Mouse (Mus musculus) midbrain, postnatal 0 days (tissue): Measurements from ENCODE around the gene Selenoi. TPM values are rescaled to one million over a fixed set of nuclear protein-coding genes. Genes with fewer than 3 reads are reported as not detected.
A peak's percentile ranks its signal among the peaks of the same experiment; 100 is the strongest.
"Not testable (repeated sequence)": the region's sequence is repeated elsewhere in the genome, so short reads cannot be mapped to it uniquely, and the experiment has no call there.

Experiments used
- ATAC-seq: fragments of 200-750 bp; cut with Nextera tagmentation; 2 replicates; pipeline ENCODE4 v1.8.0; 2017; ENCODE audit warnings: moderate number of reproducible peaks, mild to moderate bottlenecking, moderate TSS enrichment, moderate library complexity; ENCODE audit not compliant: low FRiP score
- DNase-seq: peaks from one replicate; pipeline ENCODE4 v3.0.0-alpha.2; 2015; ENCODE audit warnings: low spot score
- H3K27ac ChIP-seq: fragments of 300-500 bp; sonication (generic); 2 replicates; pipeline ENCODE4 v1.5.1; 2014; ENCODE audit warnings: low read depth, mild to moderate bottlenecking, low read length, mixed read lengths
- H3K27me3 ChIP-seq: fragments of 300-500 bp; sonication (generic); 2 replicates; pipeline ENCODE4 v1.6.1; 2014; ENCODE audit warnings: low read length, control low read depth, mixed read lengths; ENCODE audit not compliant: insufficient read depth
- H3K36me3 ChIP-seq: fragments of 300-500 bp; sonication (generic); 2 replicates; pipeline ENCODE4 v1.6.1; 2014; ENCODE audit warnings: low read length, control low read depth, mixed read lengths; ENCODE audit not compliant: insufficient read depth
- H3K4me1 ChIP-seq: fragments of 300-500 bp; sonication (generic); 2 replicates; pipeline ENCODE4 v1.6.1; 2014; ENCODE audit warnings: mild to moderate bottlenecking, control low read depth, antibody characterized with exemption, low read length, mixed read lengths; ENCODE audit not compliant: insufficient read depth
- H3K4me2 ChIP-seq: fragments of 300-500 bp; sonication (generic); 2 replicates; pipeline ENCODE4 v1.6.1; 2014; ENCODE audit warnings: low read depth, mild to moderate bottlenecking, low read length, mixed read lengths; ENCODE audit not compliant: poor library complexity, severe bottlenecking
- H3K4me3 ChIP-seq: fragments of 300-500 bp; sonication (generic); 2 replicates; pipeline ENCODE4 v1.5.1; 2014; ENCODE audit warnings: low read depth, mild to moderate bottlenecking, low read length, moderate library complexity
- H3K9ac ChIP-seq: fragments of 300-500 bp; sonication (generic); replicated peaks from 2 replicates; pipeline ENCODE4 v1.6.1; 2014; ENCODE audit warnings: mild to moderate bottlenecking, low read length, moderate library complexity, mixed read lengths; ENCODE audit not compliant: poor library complexity, severe bottlenecking
- H3K9me3 ChIP-seq: fragments of 300-500 bp; sonication (generic); 2 replicates; pipeline ENCODE4 v1.6.1; 2016; ENCODE audit warnings: low read length, control low read depth
- CTCF ChIP-seq: IDR thresholded peaks from 2 replicates; pipeline ENCODE4 v1.5.1; 2016; ENCODE audit warnings: antibody characterized with exemption, mild to moderate bottlenecking
- WGBS: fragments of 180-500 bp; shearing (Covaris S2); extraction: QIAGEN DNeasy Blood & Tissue Kit; methylation state at CpG from one replicate; pipeline ENCODE4 v1.1.7; 2014; 5-methylcytosine and 5-hydroxymethylcytosine counted together
- polyA plus RNA-seq: library from polyadenylated mRNA; unstranded; fragments of >200 nt; fragmentation: Nextera tagmentation; extraction: Ambion mirVana; gene quantifications from 2 replicates; pipeline ENCODE4 v1.2.1, GENCODE M21; 2015
- total RNA-seq: library from RNA; depleted of rRNA; stranded (reverse); fragments of >200 nt; gene quantifications from 2 replicates; pipeline ENCODE4 v1.2.3, GENCODE M21; 2014

Selenoi gene
- total and polyA plus RNA-seq, 2 experiments from 2014 or later = 26.8 to 99.1 TPM

DNA sequence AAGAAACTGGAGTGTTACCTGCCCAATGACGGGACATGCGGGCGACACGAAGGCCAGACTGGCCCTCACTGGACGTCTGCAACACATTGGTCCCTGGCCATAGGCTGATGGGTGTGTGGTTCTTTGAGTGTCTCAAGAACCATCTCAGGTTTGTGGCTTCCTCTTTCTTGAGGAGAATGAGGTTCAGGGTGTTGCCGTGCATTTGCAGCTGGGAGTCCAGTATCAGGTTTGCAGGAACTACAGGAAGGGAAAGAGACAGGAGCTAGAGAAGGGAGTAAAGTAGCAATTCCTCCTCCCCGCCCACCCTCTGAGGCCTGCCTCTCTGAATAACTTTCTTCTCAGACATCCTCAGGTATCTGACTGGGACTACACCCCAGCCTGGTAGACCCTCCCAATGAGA, 30.2 kb upstream of the Selenoi start:
- no peak overlapping the region for H3K9ac ChIP-seq
- no peaks in the 10 kb centered on the region for H3K27me3 ChIP-seq
- 87% methylated on average over 7 of the region's 7 CpGs for WGBS
- no peaks in the 10 kb centered on the region for H3K9me3 ChIP-seq
- no peaks in the 10 kb centered on the region for H3K36me3 ChIP-seq
- H3K4me2 ChIP-seq = no peak overlapping the region
- H3K4me1 ChIP-seq = no peaks in the 10 kb centered on the region
- no peak for ATAC-seq
- no peak overlapping the region for H3K27ac ChIP-seq
- H3K4me3 ChIP-seq = no peak overlapping the region
- DNase-seq = no peak
- no peak for TF ChIP-seq CTCF

DNA sequence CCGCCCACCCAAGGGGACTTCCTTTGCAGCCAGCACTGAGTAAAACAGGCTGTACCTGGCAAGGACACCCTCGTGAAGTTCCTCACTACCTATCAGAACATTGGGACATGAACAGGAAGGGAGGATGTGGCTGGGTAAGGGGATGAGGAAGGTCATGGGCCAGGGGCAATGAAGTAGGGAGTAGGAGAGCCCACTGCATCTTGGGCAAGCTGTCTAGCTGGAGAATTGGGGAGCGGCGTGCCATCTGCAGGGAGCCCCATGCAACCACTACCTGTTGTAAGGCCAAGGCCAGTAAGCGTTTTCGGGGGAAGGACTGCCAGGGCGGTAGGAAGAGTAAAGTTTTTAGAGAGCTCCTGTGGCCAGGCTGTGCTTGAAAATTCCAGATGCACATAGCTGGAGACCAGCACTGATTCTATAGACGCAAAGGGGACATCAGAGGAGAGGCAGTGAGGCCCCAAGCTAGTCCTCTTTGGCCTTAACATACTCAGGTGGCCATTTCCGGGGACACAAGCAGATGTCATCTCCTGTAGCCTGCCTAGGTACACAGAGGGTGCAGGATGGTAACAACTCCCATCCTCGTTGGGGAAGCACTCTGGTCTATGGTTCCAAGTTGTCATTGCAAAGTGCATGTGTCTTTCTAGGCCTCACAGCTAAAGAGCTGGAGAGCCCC, 29.0 kb upstream of the Selenoi start:
- Histone ChIP-seq H3K27ac (no peak overlapping the region), H3K36me3 (no peaks in the 10 kb centered on the region), H3K27me3 (no peaks in the 10 kb centered on the region), H3K4me3 (no peak overlapping the region), H3K4me1 (no peaks in the 10 kb centered on the region), H3K9ac (no peak overlapping the region), H3K4me2 (no peak overlapping the region), H3K9me3 (no peaks in the 10 kb centered on the region)
- 86% methylated on average over 10 of the region's 10 CpGs for WGBS
- ATAC-seq (no peak), DNase-seq (no peak)
- TF ChIP-seq CTCF = no peak

DNA sequence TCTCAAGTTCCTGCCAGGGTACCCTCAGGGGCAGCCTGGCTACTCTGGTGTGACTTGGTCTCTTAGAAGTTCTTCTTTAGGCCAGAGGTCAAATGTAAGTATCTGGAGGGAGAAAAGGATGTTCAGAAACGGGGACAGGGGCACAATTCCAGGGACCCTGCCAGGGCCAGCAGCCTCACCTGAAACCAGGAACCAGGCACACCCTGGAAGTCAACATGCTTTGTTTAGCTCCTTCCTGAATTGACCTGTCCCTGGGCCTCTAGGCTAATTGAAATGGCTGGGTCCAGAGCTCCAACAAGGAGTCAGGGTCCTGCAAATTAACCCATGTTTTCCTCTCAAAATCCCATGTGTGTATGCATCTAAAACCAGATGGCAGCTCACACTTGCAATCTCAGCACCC, 27.9 kb upstream of the Selenoi start:
- Histone ChIP-seq H3K27me3 (no peaks in the 10 kb centered on the region), H3K27ac (no peak overlapping the region), H3K4me3 (no peak overlapping the region), H3K9me3 (no peaks in the 10 kb centered on the region), H3K4me1 (no peaks in the 10 kb centered on the region), H3K9ac (no peak overlapping the region), H3K4me2 (no peak overlapping the region), H3K36me3 (no peaks in the 10 kb centered on the region)
- no peak for ATAC-seq
- TF ChIP-seq CTCF = no peak
- no peak for DNase-seq
- 42% methylated on average over 1 of the region's 1 CpGs for WGBS

DNA sequence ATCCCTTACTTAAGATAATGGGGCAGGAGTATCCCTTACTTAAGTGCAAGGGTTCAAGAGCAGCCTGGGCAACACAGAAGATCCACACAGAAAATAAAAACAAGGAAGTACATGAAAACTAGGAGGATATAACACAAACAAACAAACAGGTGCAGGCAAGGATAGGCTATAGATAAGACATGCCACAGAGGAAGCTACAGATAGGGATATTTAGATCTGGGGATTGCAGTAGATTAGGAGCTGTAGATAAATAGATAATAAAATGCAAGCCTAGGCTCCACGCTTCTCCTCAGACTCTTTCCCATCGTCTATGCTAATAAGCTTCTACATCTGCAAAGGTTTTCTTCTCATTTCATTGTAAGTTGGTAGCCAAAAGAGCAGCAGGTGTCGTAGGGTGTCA, 27.3 kb upstream of the Selenoi start:
- Histone ChIP-seq H3K9me3 (no peaks in the 10 kb centered on the region), H3K27me3 (no peaks in the 10 kb centered on the region), H3K9ac (no peak overlapping the region), H3K36me3 (no peaks in the 10 kb centered on the region), H3K4me2 (no peak overlapping the region), H3K4me3 (no peak overlapping the region), H3K4me1 (no peaks in the 10 kb centered on the region), H3K27ac (no peak overlapping the region)
- WGBS = 64% methylated on average over 3 of the region's 3 CpGs
- DNase-seq = no peak
- no peak for TF ChIP-seq CTCF
- ATAC-seq = no peak

DNA sequence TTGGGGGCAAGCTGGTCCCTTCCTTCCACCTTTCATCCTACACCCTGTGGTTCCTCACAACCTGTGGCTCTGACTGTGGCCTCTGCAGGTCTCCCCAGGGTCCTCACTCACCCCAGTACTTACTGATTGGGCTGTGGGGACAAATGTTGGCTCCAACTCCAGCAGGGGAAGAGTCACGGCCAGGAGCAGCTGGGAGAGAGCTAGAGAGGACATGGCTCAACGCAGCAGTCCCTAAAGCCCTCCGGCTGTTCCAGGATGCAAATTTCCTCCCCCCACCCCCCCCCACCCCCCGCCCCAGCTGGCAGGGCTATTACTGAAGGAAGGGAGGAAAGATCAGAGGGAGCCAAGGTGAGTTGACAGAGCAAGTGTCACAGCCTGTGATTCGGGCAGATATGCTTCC, 26.9 kb upstream of the Selenoi start, which contains the start of gene Adgrf3:
Adgrf3 (minus strand) TSS at position 230 of the 400 bp plus-strand sequence.
- Histone ChIP-seq H3K4me3 (no peak within 1 kb of the TSS), H3K4me2 (no peak within 1 kb of the TSS), H3K4me1 (no peaks in the 10 kb centered on the region), H3K9ac (no peak within 1 kb of the TSS), H3K9me3 (no peaks in the 10 kb centered on the region), H3K27ac (no peak within 1 kb of the TSS), H3K27me3 (no peaks in the 10 kb centered on the region), H3K36me3 (no peaks in the 10 kb centered on the region)
- WGBS = 42% methylated on average over 5 of the region's 5 CpGs
- no peak for DNase-seq
- ATAC-seq = no peak
- TF ChIP-seq CTCF = no peak

DNA sequence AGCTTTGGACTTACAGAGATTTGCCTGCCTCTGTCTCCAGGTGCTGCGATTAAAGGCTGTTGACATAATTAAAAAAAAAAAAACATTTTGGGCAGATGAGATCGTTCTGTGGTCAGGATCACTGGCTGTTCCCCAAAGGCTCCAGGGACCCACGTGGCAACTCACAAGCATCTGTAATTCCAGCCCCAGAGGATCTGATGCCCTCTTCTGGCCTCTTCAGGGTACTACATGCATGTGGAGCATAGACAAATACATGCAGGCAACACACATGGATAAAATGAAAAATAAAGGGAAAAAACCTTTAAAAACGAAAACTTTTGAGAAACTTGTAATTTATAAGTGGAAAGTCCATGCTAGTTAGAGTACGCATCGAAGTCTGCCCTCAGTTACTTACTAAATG, 25.1 kb upstream of the Selenoi start:
- 68% methylated on average over 6 of the region's 6 CpGs for WGBS
- H3K4me1 ChIP-seq = no peaks in the 10 kb centered on the region
- H3K4me3 ChIP-seq = no peak overlapping the region
- no peak overlapping the region for H3K4me2 ChIP-seq
- no peaks in the 10 kb centered on the region for H3K36me3 ChIP-seq
- H3K27ac ChIP-seq = no peak overlapping the region
- no peak overlapping the region for H3K9ac ChIP-seq
- H3K27me3 ChIP-seq = no peaks in the 10 kb centered on the region
- ATAC-seq (no peak), DNase-seq (no peak)
- no peaks in the 10 kb centered on the region for H3K9me3 ChIP-seq
- TF ChIP-seq CTCF = peak; percentile 46

DNA sequence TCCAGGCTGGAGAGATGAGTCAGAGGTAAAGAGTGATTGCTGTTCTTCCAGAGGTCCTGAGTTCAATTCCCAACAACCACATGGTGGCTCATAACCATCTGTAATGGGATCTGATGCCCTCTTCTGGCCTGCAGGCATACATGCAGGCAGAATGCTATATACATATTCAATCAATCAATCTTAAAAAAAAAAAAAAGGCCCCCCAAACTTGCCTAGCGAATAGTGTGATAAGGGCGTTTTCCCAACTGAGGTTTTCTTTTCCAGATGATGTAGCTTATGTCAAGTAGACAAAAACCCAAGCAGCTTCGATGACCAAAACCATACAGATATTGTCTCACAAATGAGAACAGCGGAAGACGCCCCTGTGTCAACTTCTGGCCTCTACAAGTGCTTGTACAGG, 21.6 kb upstream of the Selenoi start:
- not testable (repeated sequence) for H3K4me3 ChIP-seq, H3K9ac ChIP-seq, H3K4me2 ChIP-seq, H3K36me3 ChIP-seq, DNase-seq, ATAC-seq, H3K9me3 ChIP-seq, H3K27ac ChIP-seq, H3K4me1 ChIP-seq, H3K27me3 ChIP-seq
- WGBS = 90% methylated on average over 5 of the region's 5 CpGs
